Mouse (Mus musculus): ENCODE data around the gene Serp1.
A peak's percentile ranks its signal among the peaks of the same experiment; 100 is the strongest.

Gene Serp1

GRCm38 (mm10) chr3:58525652-58526407 lies at the start of gene Serp1, which contains the start of gene Eif2a:
Serp1 (minus strand) TSS chr3:58525892.
Eif2a (plus strand) TSS chr3:58525821.
- DNase-seq: peak; percentile 99

- DNase-seq: no peak
These were observed 45.1 kb upstream of the Serp1 start for GRCm38 (mm10) chr3:58570821-58571220.

GRCm38 (mm10) chr3:58561437-58561836 lies 35.7 kb upstream of the Serp1 start:
- DNase-seq: no peak

- DNase-seq: no peak
These were observed 34.2 kb upstream of the Serp1 start for GRCm38 (mm10) chr3:58559887-58560286.

GRCm38 (mm10) chr3:58556649-58557048 lies 31.0 kb upstream of the Serp1 start:
- DNase-seq: no peak

- no peak for DNase-seq
These were observed 26.5 kb upstream of the Serp1 start for GRCm38 (mm10) chr3:58552001-58552811.

- no peak for DNase-seq
These were observed 10.9 kb upstream of the Serp1 start for GRCm38 (mm10) chr3:58536573-58536972.

- DNase-seq: peak in 1 of 2 experiments; percentile 12
These were observed 681 bp upstream of the Serp1 start for GRCm38 (mm10) chr3:58526408-58526737.

GRCm38 (mm10) chr3:58525166-58525565 lies 526 bp downstream of the Serp1 start:
- peak in 1 of 2 experiments; percentile 55 for DNase-seq

GRCm38 (mm10) chr3:58524246-58524645 lies 1.4 kb downstream of the Serp1 start:
- DNase-seq: no peak

GRCm38 (mm10) chr3:58523386-58523785 lies 2.3 kb downstream of the Serp1 start:
- no peak for DNase-seq

GRCm38 (mm10) chr3:58521361-58521760 lies 4.3 kb downstream of the Serp1 start:
- no peak for DNase-seq

- no peak for DNase-seq
These were observed 5.4 kb downstream of the Serp1 start for GRCm38 (mm10) chr3:58520286-58520685.

- DNase-seq: no peak
These were observed 6.2 kb downstream of the Serp1 start for GRCm38 (mm10) chr3:58519536-58519935.

- no peak for DNase-seq
These were observed 6.7 kb downstream of the Serp1 start for GRCm38 (mm10) chr3:58518962-58519361.

- no peak for DNase-seq
These were observed 7.9 kb downstream of the Serp1 start for GRCm38 (mm10) chr3:58517800-58518199.

- DNase-seq: no peak
These were observed 8.4 kb downstream of the Serp1 start for GRCm38 (mm10) chr3:58517258-58517657.

GRCm38 (mm10) chr3:58516602-58516976 lies 9.1 kb downstream of the Serp1 start:
- no peak for DNase-seq

- DNase-seq: no peak
These were observed 9.6 kb downstream of the Serp1 start for GRCm38 (mm10) chr3:58515947-58516601.

GRCm38 (mm10) chr3:58513483-58513882 lies 12.2 kb downstream of the Serp1 start:
- no peak for DNase-seq

GRCm38 (mm10) chr3:58512740-58513139 lies 13.0 kb downstream of the Serp1 start:
- DNase-seq: no peak

- DNase-seq: no peak
These were observed 14.1 kb downstream of the Serp1 start for GRCm38 (mm10) chr3:58511581-58511980.

- DNase-seq: no peak
These were observed 17.5 kb downstream of the Serp1 start for GRCm38 (mm10) chr3:58508020-58508750.
